Mouse (Mus musculus) MEL (cell line): ENCODE data around the gene Nav1. TPM values are rescaled to one million over a fixed set of nuclear protein-coding genes. Genes with fewer than 3 reads are reported as not detected.

Source experiments
- DNase-seq: peaks from one replicate; pipeline ENCODE4 v3.0.0; 2011; ENCODE audit warnings: low read depth, low spot score
- H3K27ac ChIP-seq: 2 replicates; pipeline ENCODE4 v1.5.1; 2012; ENCODE audit warnings: low read depth, mild to moderate bottlenecking, control low read depth, low read length, moderate library complexity; ENCODE audit not compliant: control insufficient read depth
- H3K27me3 ChIP-seq, 2 experiments: fragments of 150-350 bp in 1 of 2; sonication (generic) in 1 of 2; 2 replicates each; pipeline ENCODE4 v1.6.1; 2012; ENCODE audit warnings: low read length in 2 of 2, mild to moderate bottlenecking in 2 of 2, improper control_type of control experiment in 1 of 2, moderate library complexity in 1 of 2; ENCODE audit not compliant: insufficient read depth in 2 of 2, control insufficient read depth in 1 of 2
- H3K36me3 ChIP-seq, 2 experiments: 2 replicates each; pipeline ENCODE4 v1.6.1; 2012 to 2014; ENCODE audit warnings: low read length in 2 of 2, improper control_type of control experiment in 1 of 2, inconsistent platforms in 1 of 2, mild to moderate bottlenecking in 1 of 2; ENCODE audit not compliant: insufficient read depth in 2 of 2, control insufficient read depth in 1 of 2
- H3K4me1 ChIP-seq, 2 experiments: fragments of 150-350 bp in 1 of 2; sonication (generic) in 1 of 2; 2 replicates each; pipeline ENCODE4 v1.6.1; 2012; ENCODE audit warnings: low read length in 2 of 2, improper control_type of control experiment in 1 of 2, mild to moderate bottlenecking in 1 of 2; ENCODE audit not compliant: insufficient read depth in 2 of 2, control insufficient read depth in 1 of 2
- H3K4me3 ChIP-seq, 2 experiments: fragments of 150-350 bp in 1 of 2; sonication (generic) in 1 of 2; 2 replicates each; pipeline ENCODE4 v1.5.1; 2012; ENCODE audit warnings: low read depth in 2 of 2, low read length in 2 of 2, mild to moderate bottlenecking in 2 of 2, moderate library complexity in 2 of 2, control low read depth in 1 of 2, improper control_type of control experiment in 1 of 2; ENCODE audit not compliant: control insufficient read depth in 1 of 2, insufficient read depth in 1 of 2
- H3K79me2 ChIP-seq: 2 replicates; pipeline ENCODE4 v1.6.1; 2012; ENCODE audit warnings: mild to moderate bottlenecking, low read length, moderate library complexity; ENCODE audit not compliant: control insufficient read depth, poor library complexity, insufficient read depth
- H3K9ac ChIP-seq: 2 replicates; pipeline ENCODE4 v1.6.1; 2012; ENCODE audit warnings: low read depth, mild to moderate bottlenecking, control low read depth, low read length, moderate library complexity; ENCODE audit not compliant: control insufficient read depth, poor library complexity, severe bottlenecking
- H3K9me3 ChIP-seq: fragments of 150-350 bp; sonication (generic); replicated peaks from 2 replicates; pipeline ENCODE4 v1.6.1; 2012; ENCODE audit warnings: mild to moderate bottlenecking, low read length, improper control_type of control experiment, moderate library complexity; ENCODE audit not compliant: insufficient read depth
- BHLHE40 ChIP-seq: IDR thresholded peaks from 2 replicates; pipeline ENCODE4 v1.6.1; 2012; ENCODE audit warnings: low read depth, mild to moderate bottlenecking, inconsistent platforms, low read length, improper control_type of control experiment, borderline replicate concordance
- CTCF ChIP-seq, 3 experiments: IDR thresholded peaks in 2 of 3; conservative IDR thresholded peaks in 1 of 3; 2 replicates each; pipeline ENCODE4 v1.5.1; 2011 to 2012; ENCODE audit warnings: low read length in 3 of 3, low read depth in 2 of 3, mild to moderate bottlenecking in 2 of 3, improper control_type of control experiment in 1 of 3, inconsistent platforms in 1 of 3, mixed read lengths in 1 of 3, moderate library complexity in 1 of 3; ENCODE audit not compliant: control insufficient read depth in 1 of 3, insufficient read depth in 1 of 3, poor library complexity in 1 of 3, severe bottlenecking in 1 of 3
- E2F4 ChIP-seq: IDR thresholded peaks from 2 replicates; pipeline ENCODE4 v1.6.1; 2011; ENCODE audit warnings: low read depth, low read length, improper control_type of control experiment, borderline replicate concordance
- ELF1 ChIP-seq: IDR thresholded peaks from 2 replicates; pipeline ENCODE4 v1.6.1; 2014; ENCODE audit warnings: low read depth, mild to moderate bottlenecking, inconsistent platforms, low read length, improper control_type of control experiment, moderate library complexity
- EP300 ChIP-seq, 2 experiments: IDR thresholded peaks; 2 replicates each; pipeline ENCODE4 v1.6.1; 2011; ENCODE audit warnings: improper control_type of control experiment in 2 of 2, low read length in 2 of 2, low read depth in 1 of 2, mild to moderate bottlenecking in 1 of 2
- ETS1 ChIP-seq: IDR thresholded peaks from 2 replicates; pipeline ENCODE4 v1.6.1; 2012; ENCODE audit warnings: low read depth, mild to moderate bottlenecking, inconsistent platforms, low read length, improper control_type of control experiment, moderate library complexity
- GATA1 ChIP-seq: IDR thresholded peaks from 2 replicates; pipeline ENCODE4 v1.6.1; 2011; ENCODE audit warnings: low read depth, low read length, improper control_type of control experiment
- JUND ChIP-seq: IDR thresholded peaks from 2 replicates; pipeline ENCODE4 v1.6.1; 2011; ENCODE audit warnings: low read depth, mild to moderate bottlenecking, improper control_type of control experiment, low read length
- MAZ ChIP-seq: IDR thresholded peaks from 2 replicates; pipeline ENCODE4 v1.6.1; 2012; ENCODE audit warnings: low read depth, mild to moderate bottlenecking, inconsistent platforms, low read length, improper control_type of control experiment
- MXI1 ChIP-seq: IDR thresholded peaks from 2 replicates; pipeline ENCODE4 v1.6.1; 2011; ENCODE audit warnings: mild to moderate bottlenecking, low read depth, low read length, improper control_type of control experiment
- POLR2A ChIP-seq, 2 experiments: IDR thresholded peaks; 2 replicates each; pipeline ENCODE4 v1.6.1; 2011 to 2012; ENCODE audit warnings: low read length in 2 of 2, mild to moderate bottlenecking in 2 of 2, control low read depth in 1 of 2, improper control_type of control experiment in 1 of 2, low read depth in 1 of 2, moderate library complexity in 1 of 2; ENCODE audit not compliant: control insufficient read depth in 1 of 2, insufficient read depth in 1 of 2, poor library complexity in 1 of 2
- RAD21 ChIP-seq: IDR thresholded peaks from 2 replicates; pipeline ENCODE4 v1.6.1; 2011; ENCODE audit warnings: mild to moderate bottlenecking, low read depth, low read length, improper control_type of control experiment
- SMC3 ChIP-seq: IDR thresholded peaks from 2 replicates; pipeline ENCODE4 v1.6.1; 2011; ENCODE audit warnings: low read depth, low read length, improper control_type of control experiment
- TAL1 ChIP-seq: IDR thresholded peaks from 2 replicates; pipeline ENCODE4 v1.6.1; 2012; ENCODE audit warnings: mild to moderate bottlenecking, inconsistent platforms, low read length, moderate library complexity, mixed read lengths
- TCF12 ChIP-seq: IDR thresholded peaks from 2 replicates; pipeline ENCODE4 v1.6.1; 2014; ENCODE audit warnings: low read depth, mild to moderate bottlenecking, inconsistent platforms, low read length, improper control_type of control experiment, moderate library complexity
- USF1 ChIP-seq: IDR thresholded peaks from 2 replicates; pipeline ENCODE4 v1.6.1; 2014; ENCODE audit warnings: low read depth, mild to moderate bottlenecking, inconsistent platforms, low read length, improper control_type of control experiment, moderate library complexity
- ZNF384 ChIP-seq: IDR thresholded peaks from 2 replicates; pipeline ENCODE4 v1.6.1; 2012; ENCODE audit warnings: low read depth, mild to moderate bottlenecking, inconsistent platforms, low read length, improper control_type of control experiment
- polyA plus RNA-seq, 2 experiments: library from polyadenylated mRNA; stranded (reverse) in 1 of 2; unstranded in 1 of 2; fragments of >175 nt in 1 of 2; fragments of >200 nt in 1 of 2; gene quantifications; 2 replicates each; pipeline versions ENCODE4 v1.2.1 to v1.2.4; 2012; ENCODE audit warnings: low replicate concordance in 2 of 2, low read depth in 1 of 2; ENCODE audit not compliant: insufficient read length in 2 of 2, insufficient read depth in 1 of 2, missing spikeins in 1 of 2
- total RNA-seq: library from RNA; depleted of rRNA; stranded (reverse); fragments of 300-350 nt; gene quantifications from 2 replicates; pipeline ENCODE4 v1.2.3, GENCODE M21; 2012

Gene Nav1
- total and polyA plus RNA-seq, 3 experiments: 0.89 to 9.6 TPM; not detected in 1

DNA sequence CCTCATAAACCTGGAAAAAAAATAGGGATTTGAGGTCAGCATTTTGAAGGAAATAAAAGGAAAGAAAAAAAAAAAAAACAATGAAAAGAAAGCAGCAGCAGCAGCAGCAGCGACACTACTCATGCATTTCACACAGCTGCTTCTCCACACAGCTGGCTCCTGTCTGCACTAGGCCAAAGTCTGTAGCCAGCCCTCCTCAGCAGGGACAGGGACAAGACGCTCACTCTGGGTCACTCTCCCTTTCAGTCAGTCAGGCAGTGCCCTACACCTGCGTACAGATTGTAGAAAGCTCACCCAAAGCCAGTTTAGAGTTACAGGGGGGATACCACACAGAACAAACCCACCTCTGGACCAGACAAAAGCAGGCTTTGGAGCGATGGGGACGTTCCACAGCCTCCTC lies 149.2 kb downstream of the Nav1 start:
- DNase-seq: no peak
- no peaks in the 10 kb centered on the region for H3K36me3 ChIP-seq
- no peaks in the 10 kb centered on the region for H3K9me3 ChIP-seq
- H3K79me2 ChIP-seq: no peaks in the 10 kb centered on the region
- H3K4me3 ChIP-seq: no peak overlapping the region
- H3K27me3 ChIP-seq: no peaks in the 10 kb centered on the region
- no peak overlapping the region for H3K9ac ChIP-seq
- TF ChIP-seq BHLHE40: no peak
- no peak for TF ChIP-seq MAZ
- TF ChIP-seq JUND: no peak
- TF ChIP-seq USF1: no peak
- no peak for TF ChIP-seq EP300 (IDR thresholded peaks at IDR 0.05; ENCODE audit: low read depth in 1 of 2, low read length in 2 of 2)
- no peak for TF ChIP-seq SMC3
- no peak for TF ChIP-seq ETS1
- TF ChIP-seq E2F4: no peak
- TF ChIP-seq, all 39 proteins: peak for 0
- no peak overlapping the region for H3K27ac ChIP-seq
- H3K4me1 ChIP-seq: no peaks in the 10 kb centered on the region

DNA sequence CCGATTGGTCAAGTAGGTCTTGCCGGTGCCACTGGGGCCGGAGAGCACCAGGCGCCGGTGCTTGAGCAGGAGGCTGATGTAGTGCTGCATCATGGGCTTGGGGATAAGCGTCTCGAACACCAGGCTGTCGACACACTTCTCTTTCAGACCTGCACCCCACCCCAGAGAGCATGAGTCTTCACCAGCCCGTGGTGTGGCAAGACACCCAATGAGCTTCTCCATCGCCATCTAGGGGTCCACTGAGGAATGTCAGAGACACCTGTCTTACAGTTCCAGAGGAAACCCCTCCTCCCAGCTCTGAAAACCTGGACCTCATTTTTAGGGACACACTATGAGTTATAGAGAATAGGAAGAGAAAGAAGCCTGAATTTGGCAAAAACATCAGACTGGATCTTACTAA lies 154.8 kb downstream of the Nav1 start:
- H3K27me3 ChIP-seq: no peaks in the 10 kb centered on the region
- H3K36me3 ChIP-seq: no peaks in the 10 kb centered on the region
- no peak overlapping the region for H3K27ac ChIP-seq
- H3K9me3 ChIP-seq: no peaks in the 10 kb centered on the region
- peak; percentile 25 for TF ChIP-seq SMC3
- TF ChIP-seq GATA1: no peak
- TF ChIP-seq RAD21: peak; percentile 13; the same call in 1 of the 2 replicates
- peak; percentile 25 to 45 (median 44); a peak in 5 of 6 replicates for TF ChIP-seq CTCF (IDR thresholded peaks at IDR 0.05 in 2 of 3, conservative IDR thresholded peaks at IDR 0.05 in 1 of 3; ENCODE audit: control insufficient read depth in 1 of 3, insufficient read depth in 1 of 3, low read depth in 2 of 3, low read length in 3 of 3, poor library complexity in 1 of 3, severe bottlenecking in 1 of 3)
- no peak for TF ChIP-seq POLR2A (IDR thresholded peaks at IDR 0.05; ENCODE audit: control insufficient read depth in 1 of 2, insufficient read depth in 1 of 2, low read depth in 1 of 2, low read length in 2 of 2, poor library complexity in 1 of 2)
- TF ChIP-seq ELF1: no peak
- TF ChIP-seq, all 39 proteins: peak for 3
- Histone ChIP-seq H3K79me2 (no peaks in the 10 kb centered on the region), H3K4me3 (no peak overlapping the region), H3K4me1 (peaks cover 0 to 7% of the 10 kb centered on the region in 2 experiments; a peak in 2 of 4 replicates), H3K9ac (no peak overlapping the region)
- peak; percentile 42 for DNase-seq

DNA sequence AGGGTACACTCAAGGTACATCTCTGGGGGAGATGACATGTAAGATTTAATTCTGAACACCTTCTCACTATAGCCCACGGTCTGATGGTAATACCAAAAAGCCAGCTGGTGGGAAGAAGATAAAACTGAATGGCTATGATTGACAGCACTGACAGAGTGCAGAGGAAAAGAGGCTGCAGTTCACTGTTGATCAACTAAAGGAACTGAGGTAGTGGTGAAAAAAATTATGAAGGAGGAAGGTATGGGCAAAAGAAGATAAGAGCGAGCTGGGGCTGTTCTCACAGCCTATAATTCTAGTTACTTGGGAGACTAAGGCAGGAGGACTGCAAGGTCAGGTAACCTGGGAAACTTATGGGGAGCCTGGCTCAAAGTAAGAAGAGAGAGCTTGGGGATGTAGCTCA lies 155.7 kb downstream of the Nav1 start:
- Histone ChIP-seq H3K27me3 (no peaks in the 10 kb centered on the region), H3K79me2 (no peaks in the 10 kb centered on the region), H3K27ac (no peak overlapping the region), H3K9me3 (no peaks in the 10 kb centered on the region)
- no peak for TF ChIP-seq MXI1
- peak; percentile 48; the same call in 1 of the 2 replicates for TF ChIP-seq ZNF384
- TF ChIP-seq JUND: no peak
- no peak for TF ChIP-seq TCF12
- peak; percentile 37 for TF ChIP-seq TAL1
- TF ChIP-seq GATA1: no peak
- TF ChIP-seq, all 39 proteins: peak for 2
- Histone ChIP-seq H3K4me3 (no peak overlapping the region), H3K4me1 (peaks cover 0 to 7% of the 10 kb centered on the region in 2 experiments; a peak in 2 of 4 replicates), H3K9ac (no peak overlapping the region), H3K36me3 (no peaks in the 10 kb centered on the region)
- DNase-seq: peak; percentile 30
